Mouse (Mus musculus): ENCODE measurements around the gene Akap8.

- TF ChIP-seq CTCF (IDR thresholded peaks at IDR 0.05; ENCODE audit: control insufficient read depth, insufficient read depth, low read length) (no peak), POLR2A (IDR thresholded peaks at IDR 0.05; ENCODE audit: borderline replicate concordance, control insufficient read depth, low read depth, low read length) (no peak)
These were observed 35.2 kb upstream of the Akap8 start for GRCm38 (mm10) chr17:32356281-32356680.

Data from bone marrow, adult 2 months (tissue).